Mouse (Mus musculus): Measurements from ENCODE around the gene Chmp6.

DNA sequence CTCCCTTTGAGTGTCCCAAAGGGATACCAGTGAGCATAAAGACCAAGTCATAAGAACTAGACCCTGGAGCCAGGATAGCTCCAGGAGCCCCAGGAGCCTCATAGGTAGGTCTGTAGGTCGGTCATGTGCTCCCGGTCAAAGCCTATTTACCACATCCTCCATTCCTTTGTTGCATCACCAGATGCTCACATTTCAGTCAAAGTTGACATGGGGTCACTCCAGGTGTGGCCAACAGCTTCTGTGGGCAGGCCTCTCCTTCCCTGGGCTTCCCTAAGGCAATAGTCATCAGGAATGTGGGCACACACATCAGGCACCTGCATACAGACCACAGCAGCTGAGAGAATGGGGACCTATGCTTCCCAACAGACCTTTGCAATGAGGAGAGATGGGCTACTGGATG, 54.7 kb downstream of the Chmp6 start:
- TF ChIP-seq CTCF (IDR thresholded peaks at IDR 0.05; ENCODE audit: insufficient read depth, low read length) (no peak), POLR2A (IDR thresholded peaks at IDR 0.05; ENCODE audit: borderline replicate concordance, extremely low read depth, low read depth, low read length) (no peak)
